Mouse (Mus musculus) mesoderm, embryonic 11.5 days (tissue): ENCODE measurements around the gene Gm28870.
"Not testable (repeated sequence)": the region's sequence is repeated elsewhere in the genome, so short reads cannot be mapped to it uniquely, and the experiment has no call there.

Experiments
- DNase-seq: peaks from one replicate; pipeline ENCODE4 v3.0.0-alpha.2; 2012; ENCODE audit warnings: low read depth, low spot score

Gm28870 gene

GRCm38 (mm10) chrY:50096976-50097375 lies at the start of gene Gm28870:
Gm28870 (plus strand) TSS chrY:50097276.
- not testable (repeated sequence) for DNase-seq
